Mouse (Mus musculus): ENCODE measurements around the gene Ism1. TPM values are rescaled to one million over a fixed set of nuclear protein-coding genes. Genes with fewer than 3 reads are reported as not detected.

Gene Ism1
- total and polyA plus RNA-seq, 3 experiments = 0.91 to 1.5 (median 1.0) TPM

- H3K9ac ChIP-seq (ENCODE audit: low read depth, low read length) = no peak overlapping the region
- 85% methylated on average over 1 of the region's 1 CpGs for WGBS
- H3K4me3 ChIP-seq = no peak overlapping the region
- H3K27ac ChIP-seq = no peak overlapping the region
- no peaks in the 10 kb centered on the region for H3K79me2 ChIP-seq (replicated peaks; ENCODE audit: control insufficient read depth, insufficient read depth, low read length)
- H3K36me3 ChIP-seq (ENCODE audit: control insufficient read depth, insufficient read depth, low read length) = no peaks in the 10 kb centered on the region
- H3K4me1 ChIP-seq (ENCODE audit: control insufficient read depth, insufficient read depth, low read length) = no peaks in the 10 kb centered on the region
- TF ChIP-seq POLR2A (IDR thresholded peaks at IDR 0.05; ENCODE audit: insufficient read depth, low read depth, low read length) = no peak
- TF ChIP-seq CTCF (IDR thresholded peaks at IDR 0.05) = no peak
- TF ChIP-seq EP300 (IDR thresholded peaks at IDR 0.05; ENCODE audit: insufficient read depth, low read depth, low read length) = no peak
- DNase-seq = no peak
- H3K27me3 ChIP-seq (ENCODE audit: control insufficient read depth, insufficient read depth, low read length) = no peaks in the 10 kb centered on the region
- intact Hi-C loops (cut with DNase I) = no loop called here
Observed at GRCm38 (mm10) chr2:139700609-139701008, 22.6 kb downstream of the Ism1 start.

GRCm38 (mm10) chr2:139704951-139705350 is 27.0 kb downstream of the Ism1 start:
- 31% methylated on average over 3 of the region's 3 CpGs for WGBS
- DNase-seq = no peak
- no peaks in the 10 kb centered on the region for H3K4me1 ChIP-seq (ENCODE audit: control insufficient read depth, insufficient read depth, low read length)
- H3K27ac ChIP-seq = no peak overlapping the region
- intact Hi-C loops (cut with DNase I) = no loop called here
- no peaks in the 10 kb centered on the region for H3K79me2 ChIP-seq (replicated peaks; ENCODE audit: control insufficient read depth, insufficient read depth, low read length)
- no peak overlapping the region for H3K9ac ChIP-seq (ENCODE audit: low read depth, low read length)
- H3K36me3 ChIP-seq (ENCODE audit: control insufficient read depth, insufficient read depth, low read length) = no peaks in the 10 kb centered on the region
- no peaks in the 10 kb centered on the region for H3K27me3 ChIP-seq (ENCODE audit: control insufficient read depth, insufficient read depth, low read length)
- H3K4me3 ChIP-seq = no peak overlapping the region
- TF ChIP-seq CTCF (IDR thresholded peaks at IDR 0.05) = no peak
- no peak for TF ChIP-seq POLR2A (IDR thresholded peaks at IDR 0.05; ENCODE audit: insufficient read depth, low read depth, low read length)

- 79% methylated on average over 6 of the region's 6 CpGs for WGBS
- Histone ChIP-seq H3K27me3 (ENCODE audit: control insufficient read depth, insufficient read depth, low read length) (no peaks in the 10 kb centered on the region), H3K4me1 (ENCODE audit: control insufficient read depth, insufficient read depth, low read length) (no peaks in the 10 kb centered on the region), H3K79me2 (replicated peaks; ENCODE audit: control insufficient read depth, insufficient read depth, low read length) (no peaks in the 10 kb centered on the region), H3K9ac (ENCODE audit: low read depth, low read length) (no peak overlapping the region), H3K4me3 (no peak overlapping the region), H3K27ac (no peak overlapping the region), H3K36me3 (ENCODE audit: control insufficient read depth, insufficient read depth, low read length) (no peaks in the 10 kb centered on the region)
- no peak for DNase-seq
- intact Hi-C loops (cut with DNase I) = no loop called here
- no peak for TF ChIP-seq POLR2A (IDR thresholded peaks at IDR 0.05; ENCODE audit: insufficient read depth, low read depth, low read length)
- TF ChIP-seq CTCF (IDR thresholded peaks at IDR 0.05) = no peak
- no peak for TF ChIP-seq EP300 (IDR thresholded peaks at IDR 0.05; ENCODE audit: insufficient read depth, low read depth, low read length)
Observed at GRCm38 (mm10) chr2:139708194-139708899, 30.4 kb downstream of the Ism1 start.

DNA sequence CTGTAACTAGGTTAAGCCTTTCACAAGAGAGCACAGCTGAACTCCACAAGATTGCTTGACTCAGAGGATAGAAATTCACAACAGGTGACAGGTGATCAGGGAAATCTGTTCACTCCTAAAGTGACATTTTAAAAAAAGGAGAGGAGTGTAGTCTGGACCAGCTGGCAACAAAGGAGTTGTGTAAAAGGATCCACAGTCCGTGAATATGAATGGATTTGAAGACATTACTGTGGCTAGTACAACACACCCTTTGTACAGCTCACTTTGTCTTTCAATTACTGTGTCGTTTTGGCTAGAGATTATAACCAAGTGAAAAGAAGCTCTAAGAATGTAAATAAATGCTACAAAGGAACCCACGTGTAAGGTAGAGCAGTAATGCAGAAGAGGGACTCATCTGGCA is 33.7 kb downstream of the Ism1 start:
- Histone ChIP-seq H3K79me2 (replicated peaks; ENCODE audit: control insufficient read depth, insufficient read depth, low read length) (no peaks in the 10 kb centered on the region), H3K27me3 (ENCODE audit: control insufficient read depth, insufficient read depth, low read length) (no peaks in the 10 kb centered on the region), H3K4me1 (ENCODE audit: control insufficient read depth, insufficient read depth, low read length) (no peaks in the 10 kb centered on the region), H3K4me3 (no peak overlapping the region), H3K36me3 (ENCODE audit: control insufficient read depth, insufficient read depth, low read length) (no peaks in the 10 kb centered on the region), H3K27ac (no peak overlapping the region), H3K9ac (ENCODE audit: low read depth, low read length) (no peak overlapping the region)
- TF ChIP-seq CTCF (IDR thresholded peaks at IDR 0.05) = no peak
- TF ChIP-seq EP300 (IDR thresholded peaks at IDR 0.05; ENCODE audit: insufficient read depth, low read depth, low read length) = no peak
- no peak for TF ChIP-seq POLR2A (IDR thresholded peaks at IDR 0.05; ENCODE audit: insufficient read depth, low read depth, low read length)
- 55% methylated on average over 3 of the region's 3 CpGs for WGBS
- DNase-seq = no peak
- intact Hi-C loops (cut with DNase I) = no loop called here

DNA sequence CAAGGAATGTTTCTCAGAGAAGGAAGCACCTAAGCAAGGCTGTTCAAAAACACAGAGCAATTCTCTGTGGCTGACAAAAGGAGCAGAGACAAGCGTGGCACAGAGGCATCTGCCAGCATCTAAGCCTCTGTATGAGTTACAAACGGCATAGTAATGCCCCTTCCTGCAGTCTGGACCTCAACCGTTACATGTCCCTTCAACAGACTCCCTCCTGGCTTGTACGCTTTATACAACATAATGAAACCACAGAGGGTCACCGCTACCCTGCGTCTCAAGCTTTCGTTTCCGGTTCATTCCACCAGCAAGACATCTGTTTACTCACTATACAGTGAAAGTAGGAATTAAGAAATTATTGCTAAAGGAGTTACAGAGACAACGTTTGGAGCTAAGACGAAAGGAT is 34.1 kb downstream of the Ism1 start:
- 88% methylated on average over 10 of the region's 10 CpGs for WGBS
- Histone ChIP-seq H3K4me1 (ENCODE audit: control insufficient read depth, insufficient read depth, low read length) (no peaks in the 10 kb centered on the region), H3K9ac (ENCODE audit: low read depth, low read length) (no peak overlapping the region), H3K27ac (no peak overlapping the region), H3K27me3 (ENCODE audit: control insufficient read depth, insufficient read depth, low read length) (no peaks in the 10 kb centered on the region), H3K36me3 (ENCODE audit: control insufficient read depth, insufficient read depth, low read length) (no peaks in the 10 kb centered on the region), H3K79me2 (replicated peaks; ENCODE audit: control insufficient read depth, insufficient read depth, low read length) (no peaks in the 10 kb centered on the region), H3K4me3 (no peak overlapping the region)
- DNase-seq = no peak
- TF ChIP-seq EP300 (IDR thresholded peaks at IDR 0.05; ENCODE audit: insufficient read depth, low read depth, low read length) = no peak
- no peak for TF ChIP-seq CTCF (IDR thresholded peaks at IDR 0.05)
- no peak for TF ChIP-seq POLR2A (IDR thresholded peaks at IDR 0.05; ENCODE audit: insufficient read depth, low read depth, low read length)
- intact Hi-C loops (cut with DNase I) = no loop called here

DNA sequence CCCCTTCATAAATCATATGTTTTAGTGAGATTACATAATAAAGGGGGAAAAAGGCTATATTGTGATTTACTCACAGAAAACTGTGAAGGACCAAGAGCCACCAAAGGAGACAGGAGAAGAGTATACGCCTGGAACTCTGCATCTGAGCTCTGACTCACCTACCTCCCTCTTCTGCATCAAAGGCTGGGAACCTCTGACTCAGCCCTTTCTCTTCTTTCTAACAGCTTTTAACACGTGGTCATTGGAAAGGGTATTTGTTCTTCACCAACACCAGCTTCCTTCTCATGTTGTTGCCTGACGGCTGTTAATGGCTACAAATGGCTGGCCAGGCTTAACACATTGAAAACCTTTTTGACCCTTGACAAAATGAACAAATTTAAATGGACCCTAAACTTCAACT is 36.2 kb downstream of the Ism1 start:
- Histone ChIP-seq H3K36me3 (ENCODE audit: control insufficient read depth, insufficient read depth, low read length) (no peaks in the 10 kb centered on the region), H3K79me2 (replicated peaks; ENCODE audit: control insufficient read depth, insufficient read depth, low read length) (no peaks in the 10 kb centered on the region), H3K27ac (no peak overlapping the region), H3K4me3 (no peak overlapping the region), H3K4me1 (ENCODE audit: control insufficient read depth, insufficient read depth, low read length) (no peaks in the 10 kb centered on the region; the same call in 1 of the 2 replicates), H3K9ac (ENCODE audit: low read depth, low read length) (no peak overlapping the region), H3K27me3 (ENCODE audit: control insufficient read depth, insufficient read depth, low read length) (no peaks in the 10 kb centered on the region)
- TF ChIP-seq EP300 (IDR thresholded peaks at IDR 0.05; ENCODE audit: insufficient read depth, low read depth, low read length) = no peak
- no peak for TF ChIP-seq POLR2A (IDR thresholded peaks at IDR 0.05; ENCODE audit: insufficient read depth, low read depth, low read length)
- TF ChIP-seq CTCF (IDR thresholded peaks at IDR 0.05) = no peak
- intact Hi-C loops (cut with DNase I) = no loop called here
- no peak for DNase-seq
- 63% methylated on average over 3 of the region's 3 CpGs for WGBS

Measured in heart, adult 2 months (tissue).